Mouse (Mus musculus): Measurements from ENCODE around the gene Dhx9.
"Not testable (repeated sequence)": the region's sequence is repeated elsewhere in the genome, so short reads cannot be mapped to it uniquely, and the experiment has no call there.

Gene Dhx9

DNA sequence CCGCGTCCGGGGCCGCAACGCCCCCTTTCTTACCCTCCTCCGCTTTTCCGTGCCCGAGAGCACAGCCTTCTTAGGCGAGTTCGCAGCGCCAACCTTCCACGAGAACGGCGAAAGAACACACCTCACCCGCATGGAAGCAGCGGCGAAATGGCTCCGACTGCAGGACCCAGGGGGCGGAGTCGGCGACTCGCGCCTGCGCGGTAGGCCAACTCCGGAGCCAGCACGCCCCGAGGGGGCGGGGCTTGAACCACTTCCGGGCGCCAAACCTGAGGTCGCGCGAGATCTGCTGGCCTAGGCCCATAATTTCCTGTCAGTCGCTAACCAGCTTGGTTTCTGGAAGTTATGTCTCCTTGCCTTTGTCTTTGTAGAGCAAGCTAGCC lies at the start of gene Dhx9:
Gene Dhx9, minus strand, starts transcription at position 161 of the 380 bp plus-strand sequence.
- DNase-seq (ENCODE audit: low read depth, low spot score) = peak; percentile 90

DNA sequence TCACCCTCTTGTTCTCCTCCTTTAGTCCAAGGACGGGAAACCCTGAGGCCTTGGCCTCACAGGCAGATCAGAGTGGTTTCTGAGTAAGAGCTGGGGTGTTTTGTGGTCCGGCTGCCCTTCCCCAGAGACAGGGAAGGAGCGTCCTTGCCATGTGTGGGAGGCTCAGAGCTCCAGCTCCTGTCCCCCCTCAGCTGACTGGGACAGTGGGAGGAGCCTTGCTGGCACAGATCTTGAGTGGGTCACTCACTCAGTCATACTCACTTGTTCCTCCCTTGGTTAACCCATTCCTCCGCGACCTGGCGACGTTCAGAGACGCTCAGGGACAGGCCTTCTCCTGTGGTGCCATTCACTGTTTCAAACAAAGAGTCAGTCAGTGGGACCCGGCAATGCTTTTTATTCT lies 48.2 kb upstream of the Dhx9 start:
- no peak for DNase-seq (ENCODE audit: low read depth, low spot score)

GRCm38 (mm10) chr1:153532896-153533295 lies 45.4 kb upstream of the Dhx9 start:
- not testable (repeated sequence) for DNase-seq (ENCODE audit: low read depth, low spot score)

GRCm38 (mm10) chr1:153532234-153532841 lies 44.9 kb upstream of the Dhx9 start:
- DNase-seq (ENCODE audit: low read depth, low spot score) = no peak

DNA sequence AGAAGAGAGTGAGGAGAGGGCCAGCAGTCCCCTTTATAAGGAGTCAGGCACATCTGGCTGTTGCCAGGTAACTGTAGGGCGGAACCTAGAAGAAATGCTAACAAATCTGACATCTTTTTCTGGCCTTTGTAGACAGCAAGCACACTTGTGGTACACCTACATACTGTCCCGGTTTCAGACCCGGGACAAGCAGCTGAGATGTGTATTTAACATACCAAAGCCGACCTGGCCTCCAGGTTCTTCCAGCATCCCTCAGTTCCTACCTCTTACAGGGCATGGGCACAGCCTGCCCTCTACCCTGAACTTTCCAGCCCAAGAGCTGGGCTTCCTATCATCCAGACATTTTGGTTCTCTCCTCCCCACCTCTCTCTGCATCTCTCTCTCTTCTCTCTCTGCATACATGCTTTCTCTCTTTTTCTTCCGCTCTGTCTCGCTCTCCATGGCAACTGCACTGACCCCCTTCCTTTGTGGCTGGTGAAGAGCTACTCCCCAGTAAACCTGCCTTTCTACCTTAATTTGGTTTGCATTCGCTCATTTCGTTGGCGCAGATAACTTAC lies 44.3 kb upstream of the Dhx9 start:
- no peak for DNase-seq (ENCODE audit: low read depth, low spot score)

DNA sequence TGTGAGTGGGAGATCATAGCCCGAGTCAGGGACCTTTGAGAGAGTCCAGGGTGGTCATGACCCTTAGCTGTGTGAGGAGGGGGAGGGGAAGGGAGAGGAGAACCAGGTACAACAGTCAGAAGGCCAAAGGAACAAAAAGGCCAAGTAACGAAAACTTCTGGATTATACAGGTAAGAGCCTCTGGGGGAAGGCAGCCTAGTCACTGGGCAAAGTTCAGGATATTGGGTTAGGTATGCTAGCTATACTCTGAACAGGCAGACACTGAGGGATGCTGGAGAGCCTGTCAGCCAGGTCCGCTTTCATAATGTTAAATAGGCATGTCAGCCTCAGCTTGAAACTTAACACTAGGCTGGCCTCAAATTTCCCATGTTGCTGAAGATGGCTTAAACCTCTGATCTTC lies 34.7 kb upstream of the Dhx9 start:
- DNase-seq (ENCODE audit: low read depth, low spot score) = no peak

GRCm38 (mm10) chr1:153515368-153515767 lies 27.9 kb upstream of the Dhx9 start:
- DNase-seq (ENCODE audit: low read depth, low spot score) = no peak

GRCm38 (mm10) chr1:153510330-153511009 lies 23.0 kb upstream of the Dhx9 start:
- no peak for DNase-seq (ENCODE audit: low read depth, low spot score)

- DNase-seq (ENCODE audit: low read depth, low spot score) = not testable (repeated sequence)
Observed at GRCm38 (mm10) chr1:153509569-153509968, 22.1 kb upstream of the Dhx9 start.

DNA sequence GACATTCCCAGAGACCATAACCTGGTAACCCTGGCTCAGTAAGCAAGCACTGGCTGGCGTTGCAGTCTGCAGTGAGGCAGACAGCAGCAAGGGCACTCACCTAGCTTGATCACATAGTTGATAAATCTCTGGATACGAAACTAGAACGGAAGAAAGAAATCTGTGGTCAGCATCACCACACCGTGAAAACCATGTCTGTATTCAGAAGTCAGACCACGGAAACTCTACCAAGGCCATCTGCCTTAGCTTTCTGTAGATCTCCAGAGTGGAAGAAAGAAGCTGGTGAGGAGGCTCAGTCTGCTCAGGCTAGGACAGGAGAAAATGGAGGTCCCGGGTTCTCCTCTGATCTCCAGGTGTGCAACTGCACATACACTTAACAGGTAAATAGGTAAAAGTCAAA lies 21.6 kb upstream of the Dhx9 start:
- no peak for DNase-seq (ENCODE audit: low read depth, low spot score)

DNA sequence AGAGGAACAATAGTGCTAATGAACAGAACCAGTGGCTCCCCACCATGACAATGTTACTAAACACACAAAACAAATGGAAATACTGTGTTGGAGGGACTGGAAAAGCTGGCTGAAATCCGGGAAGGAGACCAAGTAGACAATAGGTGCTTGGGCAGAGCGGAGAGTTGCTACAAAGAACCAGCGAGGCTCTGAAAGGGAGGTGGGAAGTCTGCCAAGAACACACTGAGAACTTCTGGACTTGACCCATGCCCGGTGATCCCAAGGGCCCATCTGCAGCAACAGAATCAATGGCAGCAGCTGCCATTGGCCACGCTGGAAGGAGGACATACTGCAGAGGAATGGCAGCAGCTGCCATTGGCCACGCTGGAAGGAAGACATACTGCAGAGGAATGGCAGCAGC lies 18.8 kb upstream of the Dhx9 start:
- no peak for DNase-seq (ENCODE audit: low read depth, low spot score)

GRCm38 (mm10) chr1:153501644-153502321 lies 14.3 kb upstream of the Dhx9 start:
- DNase-seq (ENCODE audit: low read depth, low spot score) = no peak

DNA sequence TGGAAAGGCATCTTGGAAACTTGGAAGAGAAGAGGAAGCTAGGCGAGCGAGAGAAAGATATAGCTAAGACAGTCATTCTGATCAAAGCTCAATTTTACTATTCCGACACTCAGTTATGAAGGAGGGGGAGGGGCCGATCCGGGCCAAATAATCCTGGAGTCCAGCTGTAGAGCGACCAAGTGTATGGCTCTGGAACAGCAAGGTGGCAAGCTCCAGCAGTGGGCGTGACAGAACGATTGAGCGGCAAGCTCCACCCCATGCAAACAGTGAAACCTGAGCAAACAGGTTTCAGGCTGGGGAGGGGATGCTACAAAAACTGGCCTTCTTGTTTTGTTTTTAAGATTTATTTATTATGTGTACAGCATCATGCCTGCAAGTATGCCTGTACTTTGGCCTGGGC lies 12.6 kb upstream of the Dhx9 start:
- no peak for DNase-seq (ENCODE audit: low read depth, low spot score)

DNA sequence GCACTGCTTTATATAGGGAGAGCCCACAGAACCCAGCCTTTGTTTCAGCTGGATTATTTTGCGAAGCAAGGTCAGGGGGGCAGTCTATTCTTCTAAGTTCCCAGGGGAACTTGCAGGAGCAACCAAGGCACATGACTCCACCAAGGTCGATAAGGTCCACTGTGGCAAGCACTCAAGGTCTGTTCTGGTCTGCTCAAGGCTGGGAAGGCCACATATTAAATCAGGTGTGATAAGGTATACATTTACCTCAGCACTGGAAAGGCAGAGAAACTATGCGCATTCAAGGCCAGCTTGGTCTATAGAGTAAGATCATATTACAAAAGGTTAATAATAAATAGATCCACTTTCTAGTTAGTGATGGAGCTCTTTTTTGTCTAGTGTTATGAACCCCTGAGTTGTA lies 8.6 kb upstream of the Dhx9 start:
- DNase-seq (ENCODE audit: low read depth, low spot score) = no peak

DNA sequence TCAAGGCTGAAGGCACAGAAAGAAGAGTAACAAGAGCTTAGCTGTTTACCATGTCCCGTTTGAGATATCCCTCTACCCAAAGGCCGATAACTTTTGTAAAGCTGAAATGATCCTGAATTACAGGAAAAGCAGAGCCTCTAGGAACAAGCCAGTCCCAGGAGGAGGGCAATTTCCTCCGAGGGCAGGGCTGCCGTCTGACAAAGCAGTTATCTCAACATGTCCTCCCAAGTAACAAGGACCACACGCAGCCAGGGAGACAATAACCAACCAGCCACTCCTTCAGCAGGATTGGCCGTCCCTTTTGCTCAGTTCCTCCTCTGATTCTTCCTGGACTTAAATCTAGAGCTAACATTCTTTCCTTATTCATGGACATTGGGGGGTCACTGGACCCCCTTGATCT lies 6.5 kb upstream of the Dhx9 start:
- DNase-seq (ENCODE audit: low read depth, low spot score) = no peak

DNA sequence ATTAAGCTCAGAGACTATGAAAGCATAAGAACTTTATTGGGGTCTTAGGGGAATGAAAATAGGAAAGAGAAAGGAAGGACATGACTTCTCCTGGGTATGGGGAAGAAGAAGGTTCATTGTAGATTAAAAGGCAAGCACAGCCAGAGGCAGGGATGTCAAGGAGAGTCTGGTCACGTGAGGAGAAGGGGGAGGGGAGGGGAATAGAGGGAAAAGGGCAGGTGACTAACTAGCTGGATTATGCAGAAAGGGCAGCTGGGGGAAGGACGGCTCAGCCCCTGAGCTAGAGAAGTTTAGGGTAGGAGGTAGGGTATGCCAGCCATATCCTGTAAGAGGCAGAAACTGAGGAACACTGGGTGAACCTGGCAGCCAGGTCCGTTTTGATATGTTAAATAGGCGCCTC lies 5.9 kb upstream of the Dhx9 start:
- no peak for DNase-seq (ENCODE audit: low read depth, low spot score)

DNA sequence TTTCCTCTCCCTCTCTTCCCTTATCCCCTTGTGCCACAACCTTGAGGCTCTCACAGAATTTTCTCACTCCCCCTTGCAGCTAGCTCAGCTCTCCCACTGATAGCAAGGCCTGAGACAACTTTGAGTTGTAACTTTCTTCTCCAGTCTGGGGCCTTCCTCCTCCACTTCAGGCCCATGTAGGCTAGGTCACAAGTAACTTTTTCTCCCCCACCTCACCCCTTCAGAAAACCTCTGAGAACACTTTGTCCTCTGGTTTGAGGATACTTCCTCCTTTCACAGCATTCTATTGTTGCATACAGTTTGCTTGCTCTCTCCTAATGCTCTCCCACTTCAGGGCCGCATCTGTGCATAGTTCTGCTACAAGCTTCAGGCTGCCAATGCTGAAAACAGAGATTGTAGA lies 4.4 kb upstream of the Dhx9 start:
- DNase-seq (ENCODE audit: low read depth, low spot score) = no peak

DNA sequence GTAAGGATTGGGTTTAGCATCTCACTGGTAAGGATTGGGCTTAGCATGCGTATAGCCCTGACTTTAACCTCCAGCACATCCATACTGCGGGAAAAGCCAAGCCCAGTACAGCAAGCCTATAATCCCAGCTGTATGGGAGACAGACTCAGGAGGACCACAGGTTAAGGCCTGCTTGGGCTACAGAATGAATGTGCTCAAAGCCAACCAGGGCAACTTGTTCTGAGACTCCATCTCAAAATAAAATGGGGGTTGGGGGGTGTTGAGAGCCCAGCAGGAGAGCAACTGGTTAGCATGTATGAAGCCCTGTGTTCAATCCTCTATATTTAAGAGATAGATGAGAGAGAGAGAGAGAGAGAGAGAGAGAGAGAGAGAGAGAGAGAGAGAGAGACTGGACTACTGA lies 3.9 kb upstream of the Dhx9 start:
- no peak for DNase-seq (ENCODE audit: low read depth, low spot score)

GRCm38 (mm10) chr1:153489963-153490362 lies 2.5 kb upstream of the Dhx9 start:
- DNase-seq (ENCODE audit: low read depth, low spot score) = no peak

DNA sequence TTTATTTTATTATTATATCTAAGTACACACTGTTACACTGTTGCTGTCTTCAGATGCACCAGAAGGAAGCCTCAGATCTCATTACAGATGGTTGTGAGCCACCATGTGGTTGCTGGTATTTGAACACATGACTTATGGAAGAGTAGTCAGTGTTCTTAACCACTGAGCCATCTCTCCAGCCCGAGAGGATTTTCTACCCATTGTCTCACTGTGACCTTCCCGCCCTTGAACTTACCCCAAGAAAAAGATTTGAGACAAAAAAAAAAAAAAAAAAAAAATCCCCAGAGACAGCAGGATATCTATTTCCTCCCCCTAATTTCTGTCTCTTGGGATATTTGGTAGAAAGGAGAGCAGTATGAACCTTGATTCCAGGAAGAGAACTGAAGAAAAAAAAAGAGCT lies 2.1 kb upstream of the Dhx9 start:
- DNase-seq (ENCODE audit: low read depth, low spot score) = no peak

DNA sequence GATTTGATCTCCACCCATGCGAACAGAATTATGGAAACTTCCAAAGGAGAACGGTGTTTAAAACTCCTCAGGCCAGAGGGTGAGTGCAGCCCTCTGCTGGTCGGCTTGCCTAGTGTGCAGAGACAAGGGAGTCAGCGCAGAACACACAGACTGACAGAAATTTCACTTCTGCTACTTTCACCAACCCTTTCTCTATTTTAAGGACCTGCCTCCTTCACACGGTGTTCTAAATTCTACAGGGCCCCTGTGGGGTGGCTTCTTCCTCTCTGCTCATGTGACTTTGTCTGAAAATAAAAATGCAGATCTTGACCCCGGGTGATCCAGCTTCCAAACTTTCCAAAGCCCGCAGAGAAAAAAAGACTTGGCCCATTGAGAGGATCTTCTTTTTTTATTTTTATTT lies 1.7 kb upstream of the Dhx9 start:
- DNase-seq (ENCODE audit: low read depth, low spot score) = no peak

- DNase-seq (ENCODE audit: low read depth, low spot score) = peak; percentile 51
Observed at GRCm38 (mm10) chr1:153486767-153487499, 527 bp downstream of the Dhx9 start.
